Mouse (Mus musculus) regulatory T cell (primary cell): ENCODE measurements around the gene Rhox7b.
"Not testable (repeated sequence)": the region's sequence is repeated elsewhere in the genome, so short reads cannot be mapped to it uniquely, and the experiment has no call there.

Experiments used
- in situ Hi-C: fragments of 300-600 bp; cut with MboI, MseI; formaldehyde crosslinking; loops from one replicate; pipeline ENCODE4 v1.15.1; 2025; ENCODE audit warnings: high pct_unique_total_duplicates

Rhox7b gene

DNA sequence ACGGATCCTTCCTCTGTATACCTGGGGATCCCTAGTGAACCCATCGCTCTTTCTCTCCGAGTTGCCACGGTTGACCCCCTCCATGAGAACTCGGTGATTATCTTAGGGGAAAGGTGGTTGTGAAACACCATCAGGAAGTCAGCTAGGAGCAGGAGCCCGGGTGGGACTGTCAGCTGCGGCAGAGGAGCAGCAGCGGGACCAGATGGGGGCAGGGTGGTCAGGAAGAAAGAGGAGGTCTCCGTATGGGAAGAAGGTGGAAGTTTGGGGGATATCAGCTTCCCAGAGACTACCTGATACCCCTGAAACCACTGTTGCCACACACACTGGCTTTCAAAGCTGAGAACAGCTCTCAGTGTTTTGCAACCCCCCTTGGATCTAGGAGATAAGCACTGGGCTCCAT, at the start of gene Rhox7b:
TSS of gene Rhox7b (minus strand) at position 101 of the 400 bp plus-strand sequence.
- in situ Hi-C loops = not testable (repeated sequence)

DNA sequence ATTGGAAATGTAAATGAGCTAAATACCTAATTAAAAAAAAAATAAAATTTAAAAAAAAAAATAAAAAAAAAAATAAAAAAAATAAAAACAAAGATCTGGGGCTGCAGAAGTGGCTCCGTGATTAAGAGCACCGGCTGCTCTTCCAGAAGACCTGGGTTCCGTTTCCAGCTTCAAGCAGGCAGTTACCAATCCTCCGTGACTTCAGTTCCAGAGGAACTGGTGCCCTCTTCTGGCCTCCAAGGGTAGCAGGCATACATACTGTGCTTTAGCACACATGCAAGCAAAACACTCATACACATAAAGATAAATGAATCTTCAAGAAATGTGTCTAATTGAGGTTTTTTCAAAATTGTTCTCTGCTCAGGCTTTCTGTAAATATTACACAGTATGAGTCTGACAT, 19.3 kb upstream of the Rhox7b start:
- in situ Hi-C loops = no loop called here

DNA sequence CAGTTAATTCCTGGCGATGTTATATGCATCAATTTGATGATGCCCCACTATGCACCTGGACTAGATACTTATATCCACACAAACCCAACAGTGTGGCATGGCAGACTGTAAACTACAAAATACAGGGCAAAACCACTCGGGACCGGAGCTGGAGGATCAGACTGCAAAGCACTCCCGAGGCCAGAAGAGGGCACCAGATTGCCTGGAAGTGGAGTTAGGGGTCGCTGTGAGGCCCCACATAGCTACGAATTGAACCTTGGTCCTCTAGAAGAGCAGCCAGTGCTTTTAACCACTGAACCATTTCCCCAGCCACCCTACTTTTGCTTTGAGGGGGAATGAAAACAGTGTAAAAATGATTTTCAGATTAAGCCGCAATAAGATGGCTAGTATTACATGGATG, 11.5 kb upstream of the Rhox7b start:
- in situ Hi-C loops = no loop called here

DNA sequence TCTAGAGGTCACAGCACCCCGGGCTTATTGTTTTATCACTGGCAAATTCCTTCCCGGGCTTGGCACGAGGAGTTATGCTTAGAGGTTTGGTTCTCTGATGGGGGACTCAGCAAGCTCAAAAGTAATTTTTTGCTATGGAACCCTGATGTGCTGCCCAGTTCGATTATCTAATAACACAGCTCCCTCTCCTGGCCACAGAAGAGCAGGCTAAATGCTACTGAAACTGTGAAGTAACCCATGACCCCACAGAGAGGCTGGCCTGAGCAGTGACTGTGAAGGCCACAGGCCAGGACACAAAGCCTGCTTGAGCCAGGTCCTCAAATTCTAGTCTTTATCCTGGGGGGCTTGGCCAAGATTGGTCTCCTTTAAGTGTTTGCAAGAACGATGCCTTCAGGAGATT, 6.7 kb upstream of the Rhox7b start:
- in situ Hi-C loops = loop anchor here (5.0 kb wide), 1 partner anchor 76 kb away; the partner anchor contains the start of gene Rhox6

DNA sequence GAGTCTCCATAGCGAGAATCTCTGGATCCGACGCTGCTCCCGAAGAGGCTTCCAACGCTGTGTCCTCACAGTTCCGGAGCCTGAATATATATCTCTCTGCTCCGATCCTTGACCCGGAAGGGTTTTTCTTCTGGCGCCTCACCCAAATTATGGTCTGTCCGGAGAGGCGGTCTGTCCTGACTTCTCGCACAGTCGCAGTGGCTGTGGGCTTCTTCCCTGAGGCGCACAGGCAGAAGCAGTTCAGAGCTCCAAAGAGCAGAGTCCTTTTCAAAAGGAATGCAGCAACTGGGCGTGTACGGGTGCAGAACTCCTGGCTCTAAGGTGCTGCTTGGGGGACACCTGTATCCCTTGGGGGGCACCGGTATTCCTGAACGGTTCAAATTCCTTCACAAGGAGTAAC, 4.6 kb upstream of the Rhox7b start, which contains the start of gene Rhox9:
TSS of gene Rhox9 (minus strand) at position 101 of the 400 bp plus-strand sequence.
- in situ Hi-C loops = loop anchor here (5.0 kb wide), 1 partner anchor 74 kb away; the partner anchor contains the start of gene Rhox6

DNA sequence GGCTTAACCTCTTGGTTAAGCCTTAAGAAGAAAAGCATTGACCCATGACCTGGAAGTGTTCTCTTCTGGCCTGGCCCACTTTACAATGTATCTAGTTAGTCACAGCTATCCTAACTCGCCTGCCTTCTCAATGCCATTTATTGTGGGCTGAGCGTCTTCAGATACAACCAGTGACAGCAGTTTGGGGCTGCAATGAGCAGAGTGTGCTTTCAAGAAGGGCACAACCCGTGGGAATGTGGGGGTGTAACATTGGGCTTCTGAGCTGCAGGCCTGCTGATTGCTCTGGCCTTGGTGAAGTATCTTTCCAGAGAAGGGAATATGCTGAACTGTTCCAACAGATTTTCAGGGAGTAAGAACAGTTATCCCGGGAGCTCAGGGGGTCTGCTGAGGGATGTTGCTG, 18.2 kb downstream of the Rhox7b start, which contains the start of gene Rhox8:
TSS of gene Rhox8 (minus strand) at position 101 of the 400 bp plus-strand sequence.
- in situ Hi-C loops = no loop called here

DNA sequence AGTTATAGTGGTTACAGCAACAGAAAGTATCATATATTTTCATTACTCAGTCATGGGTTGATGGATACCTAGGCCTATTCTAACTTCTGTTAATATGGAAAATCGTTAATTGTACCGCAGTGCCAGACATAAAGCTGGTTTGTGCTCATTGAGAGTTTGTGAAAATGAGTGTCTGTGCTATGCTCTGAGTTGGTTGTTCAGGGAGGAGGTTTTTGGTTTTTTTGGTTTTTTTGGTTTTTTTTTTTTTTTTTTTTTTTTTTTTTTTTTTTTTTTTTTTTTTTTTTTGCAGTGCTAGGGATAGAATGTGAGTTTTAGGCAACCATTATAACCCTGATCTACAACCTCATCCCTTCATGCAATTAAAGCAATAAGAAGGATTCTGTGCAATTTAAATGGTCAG, 25.4 kb downstream of the Rhox7b start:
- in situ Hi-C loops = no loop called here
